Mouse (Mus musculus): Measurements from ENCODE around the gene Msgn1. TPM values are rescaled to one million over a fixed set of nuclear protein-coding genes. Genes with fewer than 3 reads are reported as not detected.

Gene Msgn1
- not detected for total RNA-seq (2023)

DNA sequence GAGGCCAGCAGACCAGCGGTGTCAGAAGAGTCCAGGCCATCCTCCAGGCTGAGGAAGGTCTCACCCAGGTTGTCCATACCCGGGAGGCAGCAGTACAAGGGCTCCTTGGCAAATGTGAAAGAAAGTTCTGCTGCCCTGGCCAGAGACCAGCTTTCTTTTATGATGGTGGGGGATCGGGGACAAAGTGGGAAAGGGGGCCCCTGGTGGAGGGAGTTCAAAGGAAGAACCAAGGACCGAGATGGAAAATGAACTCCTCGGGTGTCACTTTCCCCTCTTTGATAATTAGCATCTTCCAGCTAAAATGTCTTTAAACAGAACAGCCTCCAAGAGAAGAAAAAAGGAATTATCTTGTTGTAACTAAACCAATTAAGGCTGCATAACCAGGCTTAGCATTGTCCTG lies at the start of gene Msgn1:
TSS of gene Msgn1 (minus strand) at position 101 of the 400 bp plus-strand sequence.

Other genes with a start within 250 kb of the Msgn1 start
- gene Kcns3, start 57.9 kb downstream of the Msgn1 start, total RNA-seq (2023), result not detected
- gene Gen1, start 56.8 kb upstream of the Msgn1 start, total RNA-seq (2023), result 1 to 10 TPM; 5.4 to 7.1 TPM
- gene Smc6, start 56.9 kb upstream of the Msgn1 start, total RNA-seq (2023), result 100 to 1,000 TPM; 160 to 210 TPM
- not detected for gene Vsnl1, start 227.6 kb upstream of the Msgn1 start, total RNA-seq (2023)
- gene Rad51ap2, start 247.1 kb upstream of the Msgn1 start, total RNA-seq (2023), result not detected